Mouse (Mus musculus): ENCODE data around the gene Sik3.

- TF ChIP-seq CTCF (IDR thresholded peaks at IDR 0.05; ENCODE audit: insufficient read depth, low read length) (no peak), POLR2A (IDR thresholded peaks at IDR 0.05; ENCODE audit: borderline replicate concordance, extremely low read depth, low read depth, low read length) (no peak)
These were observed 3.0 kb upstream of the Sik3 start for GRCm38 (mm10) chr9:46009669-46009983.

Data from lung, adult 2 months (tissue).